Mouse (Mus musculus) liver, embryonic 12.5 days (tissue): ENCODE results near the gene Foxj1. TPM values are rescaled to one million over a fixed set of nuclear protein-coding genes. Genes with fewer than 3 reads are reported as not detected.

Experiments used
- ATAC-seq: fragments of 200-750 bp; cut with Nextera tagmentation; 2 replicates; pipeline ENCODE4 v1.8.0; 2017; ENCODE audit warnings: moderate number of reproducible peaks, mild to moderate bottlenecking, moderate library complexity
- H3K27ac ChIP-seq: fragments of 300-500 bp; sonication (generic); 2 replicates; pipeline ENCODE4 v1.5.1; 2016; ENCODE audit warnings: mild to moderate bottlenecking
- H3K27me3 ChIP-seq: fragments of 300-500 bp; sonication (generic); replicated peaks from 2 replicates; pipeline ENCODE4 v1.6.1; 2016; ENCODE audit warnings: mild to moderate bottlenecking, moderate library complexity
- H3K36me3 ChIP-seq: fragments of 300-500 bp; sonication (generic); 2 replicates; pipeline ENCODE4 v1.6.1; 2016; ENCODE audit warnings: mild to moderate bottlenecking, moderate library complexity
- H3K4me1 ChIP-seq: fragments of 300-500 bp; sonication (generic); 2 replicates; pipeline ENCODE4 v1.6.1; 2016
- H3K4me2 ChIP-seq: fragments of 300-500 bp; sonication (generic); 2 replicates; pipeline ENCODE4 v1.6.1; 2016; ENCODE audit warnings: mild to moderate bottlenecking, moderate library complexity
- H3K4me3 ChIP-seq: fragments of 300-500 bp; sonication (generic); 2 replicates; pipeline ENCODE4 v1.5.1; 2016; ENCODE audit warnings: mild to moderate bottlenecking, moderate library complexity
- H3K9ac ChIP-seq: fragments of 300-500 bp; sonication (generic); 2 replicates; pipeline ENCODE4 v1.6.1; 2016; ENCODE audit warnings: mild to moderate bottlenecking, moderate library complexity
- H3K9me3 ChIP-seq: fragments of 300-500 bp; sonication (generic); replicated peaks from 2 replicates; pipeline ENCODE4 v1.6.1; 2016; ENCODE audit warnings: mild to moderate bottlenecking, moderate library complexity
- WGBS: fragments of 180-500 bp; shearing (Covaris S2); methylation state at CpG from one replicate; pipeline ENCODE4 v1.1.7; 2016; ENCODE audit not compliant: insufficient replicate concordance; 5-methylcytosine and 5-hydroxymethylcytosine counted together
- polyA plus RNA-seq: library from polyadenylated mRNA; unstranded; fragments of >200 nt; fragmentation: Nextera tagmentation; extraction: Ambion mirVana; gene quantifications from 2 replicates; pipeline ENCODE4 v1.2.1, GENCODE M21; 2016

Gene Foxj1
- polyA plus RNA-seq, 1 experiment from 2014 or later, result 1.2 TPM

DNA sequence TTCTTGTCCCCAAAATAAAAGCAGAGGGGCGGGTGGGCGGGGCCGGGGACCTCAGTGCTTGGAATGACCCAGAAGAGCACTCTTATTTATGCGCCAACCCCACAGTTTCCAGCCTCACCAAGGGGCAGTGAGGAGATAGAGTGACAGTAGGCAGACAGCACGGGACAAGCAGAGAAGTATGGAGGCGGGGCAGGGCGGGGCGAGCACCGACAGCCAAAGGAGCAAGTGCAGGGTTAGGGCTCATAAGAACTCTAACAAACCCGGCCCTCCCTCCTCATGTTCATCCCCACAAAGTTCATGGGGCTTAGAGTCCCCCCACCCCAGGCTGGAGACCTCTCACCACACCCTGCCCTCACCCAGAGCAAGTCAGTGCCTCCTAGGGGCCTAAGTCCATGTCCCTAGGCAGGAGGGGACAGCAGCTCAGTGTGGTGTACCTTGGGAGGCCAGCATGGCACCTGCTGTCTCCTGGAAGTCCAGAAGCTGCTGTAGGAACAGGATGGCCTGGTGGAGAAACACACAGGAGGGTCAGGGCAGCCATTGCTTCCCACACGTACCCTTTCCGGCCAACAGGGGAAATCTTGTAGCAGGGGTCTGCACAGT, 41.6 kb downstream of the Foxj1 start:
- H3K4me3 ChIP-seq, result no peak overlapping the region
- WGBS, result 70% methylated on average over 12 of the region's 12 CpGs
- no peak for ATAC-seq
- 0 out of 2 replicates have a peak overlapping the region, but pooled peaks have one; percentile 6 for H3K9ac ChIP-seq
- H3K27me3 ChIP-seq, result no peaks in the 10 kb centered on the region
- no peak overlapping the region for H3K27ac ChIP-seq
- H3K4me1 ChIP-seq, result peaks cover 19% of the 10 kb centered on the region
- H3K36me3 ChIP-seq, result peaks cover 71% of the 10 kb centered on the region
- no peak overlapping the region for H3K4me2 ChIP-seq
- H3K9me3 ChIP-seq, result no peaks in the 10 kb centered on the region

- H3K9me3 ChIP-seq, result no peaks in the 10 kb centered on the region
- peaks cover 28% of the 10 kb centered on the region for H3K4me1 ChIP-seq
- no peaks in the 10 kb centered on the region for H3K27me3 ChIP-seq
- 86% methylated on average over 13 of the region's 13 CpGs for WGBS
- peaks cover 76% of the 10 kb centered on the region for H3K36me3 ChIP-seq
- H3K4me2 ChIP-seq, result no peak overlapping the region
- ATAC-seq, result no peak
- H3K9ac ChIP-seq, result no peak overlapping the region
- H3K4me3 ChIP-seq, result no peak overlapping the region
- H3K27ac ChIP-seq, result no peak overlapping the region
Observed at GRCm38 (mm10) chr11:116292401-116292800, 42.8 kb downstream of the Foxj1 start.

DNA sequence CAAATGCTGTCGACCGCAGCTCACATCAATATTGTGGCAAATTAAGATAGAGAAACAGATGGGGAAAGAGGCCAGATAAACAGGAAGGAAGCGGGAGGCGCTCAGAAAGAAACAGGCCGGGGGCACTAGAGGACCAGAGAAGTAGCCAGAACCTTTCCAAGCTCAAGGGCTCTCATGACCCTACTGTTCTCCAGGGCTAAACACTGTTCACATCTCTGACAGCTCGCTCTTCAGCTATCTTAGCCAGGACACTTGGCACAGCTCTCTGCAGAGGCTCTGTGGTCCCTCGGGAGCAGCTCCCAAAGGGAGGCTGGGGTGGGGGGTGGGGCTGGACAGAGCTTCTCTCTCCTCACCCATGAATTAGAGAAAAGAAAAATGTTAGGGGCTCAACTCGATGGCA, 44.6 kb downstream of the Foxj1 start:
- Histone ChIP-seq H3K4me2 (no peak overlapping the region), H3K27ac (no peak overlapping the region), H3K4me1 (peaks cover 33% of the 10 kb centered on the region), H3K27me3 (peaks cover 9% of the 10 kb centered on the region), H3K36me3 (peaks cover 64% of the 10 kb centered on the region), H3K9ac (no peak overlapping the region), H3K9me3 (no peaks in the 10 kb centered on the region), H3K4me3 (no peak overlapping the region)
- ATAC-seq, result no peak
- 50% methylated on average over 8 of the region's 8 CpGs for WGBS

DNA sequence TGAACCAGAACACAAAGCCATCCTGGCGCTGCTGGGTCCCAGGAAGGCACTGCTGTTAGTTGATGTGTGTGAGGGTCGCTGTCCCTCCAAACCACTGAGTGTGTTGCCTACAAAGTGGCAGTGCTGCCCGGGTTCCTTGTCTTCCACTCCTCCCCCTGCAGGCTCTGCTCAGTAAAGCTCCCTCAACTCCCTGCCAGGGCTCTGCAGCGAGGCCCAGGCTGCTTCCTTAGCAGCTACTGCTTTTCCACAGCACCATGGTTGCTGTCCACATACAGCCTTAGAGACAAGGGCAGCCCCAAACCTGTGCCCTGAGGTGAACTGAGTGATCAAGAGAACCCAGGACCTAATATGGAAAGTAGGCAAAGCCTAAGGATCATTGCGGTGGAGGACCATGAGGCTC, 47.8 kb downstream of the Foxj1 start:
- H3K4me2 ChIP-seq, result no peak overlapping the region
- H3K9me3 ChIP-seq, result peaks cover 4% of the 10 kb centered on the region; the same call in 1 of the 2 replicates
- H3K9ac ChIP-seq, result no peak overlapping the region
- no peak overlapping the region for H3K4me3 ChIP-seq
- peaks cover 42% of the 10 kb centered on the region for H3K36me3 ChIP-seq
- H3K4me1 ChIP-seq, result peaks cover 14% of the 10 kb centered on the region
- ATAC-seq, result no peak
- peaks cover 41% of the 10 kb centered on the region for H3K27me3 ChIP-seq
- 71% methylated on average over 5 of the region's 5 CpGs for WGBS
- no peak overlapping the region for H3K27ac ChIP-seq

GRCm38 (mm10) chr11:116285770-116286191, 49.4 kb downstream of the Foxj1 start:
- H3K9ac ChIP-seq, result no peak overlapping the region
- H3K4me3 ChIP-seq, result no peak overlapping the region
- peaks cover 4% of the 10 kb centered on the region; the same call in 1 of the 2 replicates for H3K9me3 ChIP-seq
- H3K27me3 ChIP-seq, result peaks cover 57% of the 10 kb centered on the region
- peaks cover 30% of the 10 kb centered on the region for H3K36me3 ChIP-seq
- peaks cover 22% of the 10 kb centered on the region for H3K4me1 ChIP-seq
- no peak overlapping the region for H3K27ac ChIP-seq
- WGBS, result 61% methylated on average over 7 of the region's 7 CpGs
- no peak for ATAC-seq
- no peak overlapping the region for H3K4me2 ChIP-seq

GRCm38 (mm10) chr11:116283982-116284381, 51.2 kb downstream of the Foxj1 start:
- Histone ChIP-seq H3K27me3 (peaks cover 71% of the 10 kb centered on the region), H3K9ac (no peak overlapping the region), H3K27ac (no peak overlapping the region), H3K9me3 (peaks cover 4% of the 10 kb centered on the region; the same call in 1 of the 2 replicates), H3K4me1 (peaks cover 22% of the 10 kb centered on the region), H3K36me3 (peaks cover 18% of the 10 kb centered on the region), H3K4me2 (no peak overlapping the region), H3K4me3 (no peak overlapping the region)
- 50% methylated on average over 6 of the region's 6 CpGs for WGBS
- no peak for ATAC-seq

DNA sequence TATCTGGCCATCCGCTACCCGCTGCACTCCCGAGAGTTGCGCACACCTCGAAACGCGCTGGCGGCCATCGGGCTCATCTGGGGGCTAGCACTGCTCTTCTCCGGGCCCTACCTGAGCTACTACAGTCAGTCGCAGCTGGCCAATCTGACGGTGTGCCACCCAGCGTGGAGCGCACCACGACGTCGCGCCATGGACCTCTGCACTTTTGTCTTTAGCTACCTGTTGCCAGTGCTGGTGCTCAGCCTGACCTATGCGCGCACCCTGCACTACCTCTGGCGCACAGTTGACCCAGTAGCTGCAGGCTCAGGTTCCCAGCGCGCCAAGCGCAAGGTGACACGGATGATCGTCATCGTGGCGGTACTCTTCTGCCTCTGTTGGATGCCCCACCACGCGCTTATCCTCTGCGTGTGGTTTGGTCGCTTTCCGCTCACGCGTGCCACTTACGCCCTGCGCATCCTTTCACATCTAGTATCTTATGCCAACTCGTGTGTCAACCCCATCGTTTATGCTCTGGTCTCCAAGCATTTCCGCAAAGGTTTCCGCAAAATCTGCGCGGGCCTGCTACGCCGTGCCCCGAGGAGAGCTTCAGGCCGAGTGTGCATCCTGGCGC, 52.2 kb downstream of the Foxj1 start:
- Histone ChIP-seq H3K9me3 (peaks cover 4% of the 10 kb centered on the region; the same call in 1 of the 2 replicates), H3K4me3 (no peak overlapping the region), H3K4me1 (peaks cover 16% of the 10 kb centered on the region), H3K4me2 (no peak overlapping the region), H3K9ac (no peak overlapping the region), H3K27ac (no peak overlapping the region), H3K36me3 (peaks cover 8% of the 10 kb centered on the region; the same call in 1 of the 2 replicates), H3K27me3 (peaks cover 74% of the 10 kb centered on the region)
- 11% methylated on average over 48 of the region's 48 CpGs for WGBS
- ATAC-seq, result no peak

- Histone ChIP-seq H3K4me1 (peaks cover 9% of the 10 kb centered on the region), H3K36me3 (no peaks in the 10 kb centered on the region), H3K4me3 (no peak overlapping the region), H3K9ac (no peak overlapping the region), H3K9me3 (peaks cover 4% of the 10 kb centered on the region; the same call in 1 of the 2 replicates), H3K27me3 (peaks cover 74% of the 10 kb centered on the region), H3K4me2 (no peak overlapping the region), H3K27ac (no peak overlapping the region)
- ATAC-seq, result no peak
- 1% methylated on average over 11 of the region's 11 CpGs for WGBS
Observed at GRCm38 (mm10) chr11:116282089-116282488, 53.1 kb downstream of the Foxj1 start.

DNA sequence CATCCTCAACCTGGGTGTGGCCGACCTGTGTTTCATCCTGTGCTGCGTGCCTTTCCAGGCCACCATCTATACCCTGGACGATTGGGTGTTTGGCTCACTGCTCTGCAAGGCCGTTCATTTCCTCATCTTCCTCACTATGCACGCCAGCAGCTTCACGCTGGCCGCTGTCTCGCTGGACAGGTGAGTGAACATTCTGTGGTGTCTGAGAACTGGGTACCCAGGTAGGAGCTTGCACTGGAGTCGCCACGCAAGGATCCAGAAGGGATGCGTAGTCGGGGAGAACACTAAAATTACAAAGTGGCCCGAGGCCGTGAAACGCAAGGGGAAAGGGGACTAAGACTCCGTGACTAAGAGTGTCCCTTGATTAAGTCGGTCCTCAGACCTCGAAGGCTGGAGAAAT, 53.5 kb downstream of the Foxj1 start:
- no peak overlapping the region for H3K9ac ChIP-seq
- H3K27me3 ChIP-seq, result peaks cover 74% of the 10 kb centered on the region
- WGBS, result 4% methylated on average over 18 of the region's 18 CpGs
- H3K36me3 ChIP-seq, result no peaks in the 10 kb centered on the region
- H3K9me3 ChIP-seq, result peaks cover 4% of the 10 kb centered on the region; the same call in 1 of the 2 replicates
- H3K4me1 ChIP-seq, result peaks cover 8% of the 10 kb centered on the region
- H3K27ac ChIP-seq, result no peak overlapping the region
- peak overlapping the region; percentile 43 for H3K4me2 ChIP-seq
- no peak for ATAC-seq
- peak overlapping the region; percentile 28 for H3K4me3 ChIP-seq

DNA sequence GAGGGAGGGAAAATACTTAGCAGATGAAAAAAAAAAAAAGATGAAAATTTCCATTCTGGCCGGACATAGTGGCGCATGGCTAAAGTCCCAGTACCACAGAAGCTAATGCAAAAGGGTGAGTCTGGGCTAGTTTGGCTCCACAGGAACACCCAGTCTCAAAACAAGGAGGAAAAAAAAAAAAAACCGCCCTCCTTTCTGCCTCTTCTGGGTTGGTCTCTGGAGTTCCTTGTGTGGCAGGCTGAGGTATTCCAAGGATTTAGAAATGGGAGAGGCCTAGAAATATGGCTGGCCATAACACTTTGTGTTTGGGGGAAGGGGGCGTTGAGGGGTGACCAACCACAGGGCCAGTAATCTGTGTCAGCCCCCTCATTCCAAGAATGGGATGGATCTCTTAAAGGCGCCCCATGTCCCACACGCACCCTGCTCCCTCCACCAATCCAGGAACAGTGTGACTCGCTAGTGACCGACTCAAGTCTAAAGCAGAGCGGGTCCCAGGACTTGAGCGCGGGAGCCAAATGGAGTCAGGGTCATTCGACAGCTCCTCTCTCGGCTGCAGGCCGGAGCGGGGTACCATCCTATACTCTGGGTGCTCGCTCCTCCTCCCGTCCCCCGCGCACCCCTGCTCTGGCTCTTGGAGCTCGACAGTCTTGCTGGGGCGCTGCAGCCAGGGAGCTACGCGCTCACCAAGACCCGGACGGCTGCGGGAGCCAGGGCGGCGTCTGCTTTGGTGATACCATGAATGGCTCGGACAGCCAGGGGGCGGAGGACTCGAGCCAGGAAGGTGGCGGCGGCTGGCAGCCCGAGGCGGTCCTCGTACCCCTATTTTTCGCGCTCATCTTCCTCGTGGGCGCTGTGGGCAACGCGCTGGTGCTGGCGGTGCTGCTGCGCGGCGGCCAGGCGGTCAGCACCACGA, 54.2 kb downstream of the Foxj1 start, which contains the start of gene Galr2:
TSS of gene Galr2 (plus strand) at position 189 of the 913 bp plus-strand sequence.
- no peak within 1 kb of the TSS for H3K27ac ChIP-seq
- peaks cover 8% of the 10 kb centered on the region for H3K4me1 ChIP-seq
- H3K27me3 ChIP-seq, result peaks cover 69% of the 10 kb centered on the region
- WGBS, result 8% methylated on average over 48 of the region's 48 CpGs
- peak within 1 kb of the TSS; percentile 28 for H3K4me3 ChIP-seq
- H3K4me2 ChIP-seq, result peak within 1 kb of the TSS; percentile 43
- ATAC-seq, result no peak
- peaks cover 4% of the 10 kb centered on the region; the same call in 1 of the 2 replicates for H3K9me3 ChIP-seq
- no peaks in the 10 kb centered on the region for H3K36me3 ChIP-seq
- no peak within 1 kb of the TSS for H3K9ac ChIP-seq
